Mouse (Mus musculus): ENCODE measurements at regions not wholly inside any gene's neighbourhood (a gene's known extent, or its start where the extent isn't known, plus 50 kb on each side); places are given as distances from the start of the nearest gene placed in this dataset.

DNA sequence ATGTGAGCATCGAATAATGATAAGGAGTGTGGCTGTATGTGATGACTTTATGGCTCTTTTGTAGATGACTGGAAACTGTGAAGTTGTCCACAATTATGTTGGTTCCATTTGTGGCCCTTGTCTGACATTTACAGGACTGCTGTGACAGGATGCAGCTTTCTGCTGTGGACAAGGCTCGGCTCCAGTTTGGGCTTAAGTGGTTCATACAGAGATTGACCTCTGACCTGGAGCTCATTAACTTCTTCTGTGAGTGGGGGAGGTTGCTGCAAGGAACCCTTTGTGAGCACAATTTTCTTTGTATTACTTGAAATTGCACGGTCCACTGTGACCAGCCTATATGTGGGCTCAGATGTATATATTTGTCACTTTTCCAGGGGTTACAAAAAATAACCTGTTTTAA lies 403.5 kb downstream of the Cmpk2 start:
- TF ChIP-seq NANOG (IDR thresholded peaks at IDR 0.05; ENCODE audit: borderline replicate concordance, low read length) (no peak), CTCF (conservative IDR thresholded peaks at IDR 0.05; ENCODE audit: low read length) (no peak)

Data from E14TG2a.4 (cell line).